Mouse (Mus musculus) lung, postnatal 0 days (tissue): ENCODE results near the gene Rftn1. TPM values are rescaled to one million over a fixed set of nuclear protein-coding genes. Genes with fewer than 3 reads are reported as not detected.

Experiments used
- ATAC-seq: fragments of 200-750 bp; cut with Nextera tagmentation; 2 replicates; pipeline ENCODE4 v1.8.0; 2017; ENCODE audit warnings: moderate library complexity
- DNase-seq: peaks from one replicate; pipeline ENCODE4 v3.0.0-alpha.2; 2016; ENCODE audit warnings: low spot score
- H3K27ac ChIP-seq: fragments of 300-500 bp; sonication (generic); 2 replicates; pipeline ENCODE4 v1.5.1; 2014; ENCODE audit warnings: antibody characterized with exemption, mild to moderate bottlenecking, low read length, mixed read lengths
- H3K27me3 ChIP-seq: fragments of 300-500 bp; sonication (generic); replicated peaks from 2 replicates; pipeline ENCODE4 v1.6.1; 2014; ENCODE audit warnings: low read length, mixed read lengths; ENCODE audit not compliant: insufficient read depth
- H3K36me3 ChIP-seq: fragments of 300-500 bp; sonication (generic); 2 replicates; pipeline ENCODE4 v1.6.1; 2014; ENCODE audit warnings: low read length, mixed read lengths; ENCODE audit not compliant: insufficient read depth
- H3K4me1 ChIP-seq: fragments of 300-500 bp; sonication (generic); 2 replicates; pipeline ENCODE4 v1.6.1; 2014; ENCODE audit warnings: antibody characterized with exemption, low read depth, low read length, mixed read lengths; ENCODE audit not compliant: insufficient read depth
- H3K4me2 ChIP-seq: fragments of 300-500 bp; sonication (generic); replicated peaks from 2 replicates; pipeline ENCODE4 v1.6.1; 2014; ENCODE audit warnings: low read depth, mild to moderate bottlenecking, low read length, moderate library complexity, mixed read lengths
- H3K4me3 ChIP-seq: fragments of 300-500 bp; sonication (generic); 2 replicates; pipeline ENCODE4 v1.5.1; 2014; ENCODE audit warnings: low read depth, low read length
- H3K9ac ChIP-seq: fragments of 300-500 bp; sonication (generic); replicated peaks from 2 replicates; pipeline ENCODE4 v1.6.1; 2014; ENCODE audit warnings: low read depth, mild to moderate bottlenecking
- H3K9me3 ChIP-seq: fragments of 300-500 bp; sonication (generic); 2 replicates; pipeline ENCODE4 v1.6.1; 2016; ENCODE audit warnings: low read length, mixed read lengths
- CTCF ChIP-seq: IDR thresholded peaks from 2 replicates; pipeline ENCODE4 v1.5.1; 2016; ENCODE audit warnings: antibody characterized with exemption, mild to moderate bottlenecking
- EP300 ChIP-seq: IDR thresholded peaks from 2 replicates; pipeline ENCODE4 v1.6.1; 2016; ENCODE audit warnings: antibody characterized with exemption, mild to moderate bottlenecking, control low read depth
- WGBS: fragments of 180-500 bp; shearing (Covaris S2); extraction: QIAGEN DNeasy Blood & Tissue Kit; methylation state at CpG from one replicate; pipeline ENCODE4 v1.1.7; 2014; 5-methylcytosine and 5-hydroxymethylcytosine counted together
- polyA plus RNA-seq: library from polyadenylated mRNA; unstranded; fragments of >200 nt; fragmentation: Nextera tagmentation; extraction: Ambion mirVana; gene quantifications from 2 replicates; pipeline ENCODE4 v1.2.1, GENCODE M21; 2015

Gene Rftn1
- polyA plus RNA-seq, 1 experiment from 2014 or later = 18.2 TPM

- no peak for TF ChIP-seq EP300
- no peak for TF ChIP-seq CTCF
Observed at GRCm38 (mm10) chr17:49964471-49964870, 226.0 kb downstream of the Rftn1 start.

GRCm38 (mm10) chr17:49959021-49959420, 231.5 kb downstream of the Rftn1 start:
- Histone ChIP-seq H3K4me3 (no peak overlapping the region), H3K9ac (no peak overlapping the region), H3K9me3 (no peaks in the 10 kb centered on the region), H3K36me3 (no peaks in the 10 kb centered on the region), H3K27me3 (no peaks in the 10 kb centered on the region), H3K4me1 (no peaks in the 10 kb centered on the region), H3K27ac (no peak overlapping the region), H3K4me2 (no peak overlapping the region)
- no peak for DNase-seq
- no peak for ATAC-seq
- TF ChIP-seq EP300 = no peak
- TF ChIP-seq CTCF = no peak

More at GRCm38 (mm10) chr17:49964471-49964870, 226.0 kb downstream of the Rftn1 start:
- H3K36me3 ChIP-seq = no peaks in the 10 kb centered on the region
- ATAC-seq (no peak), DNase-seq (no peak)
- H3K4me3 ChIP-seq = no peak overlapping the region
- no peak overlapping the region for H3K4me2 ChIP-seq
- no peak overlapping the region for H3K27ac ChIP-seq
- no peaks in the 10 kb centered on the region for H3K27me3 ChIP-seq
- no peaks in the 10 kb centered on the region for H3K4me1 ChIP-seq
- no peak overlapping the region for H3K9ac ChIP-seq
- 84% methylated on average over 6 of the region's 6 CpGs for WGBS
- H3K9me3 ChIP-seq = no peaks in the 10 kb centered on the region

GRCm38 (mm10) chr17:49951856-49952607, 238.4 kb downstream of the Rftn1 start:
- 29% methylated on average over 22 of the region's 22 CpGs for WGBS
- DNase-seq (peak; percentile 52), ATAC-seq (peak; percentile 58)
- H3K36me3 ChIP-seq = no peaks in the 10 kb centered on the region
- no peak overlapping the region for H3K9ac ChIP-seq
- TF ChIP-seq CTCF (no peak), EP300 (no peak)
- no peaks in the 10 kb centered on the region for H3K9me3 ChIP-seq
- H3K27me3 ChIP-seq = no peaks in the 10 kb centered on the region
- peak overlapping the region; percentile 54 for H3K4me2 ChIP-seq
- H3K4me3 ChIP-seq = peak overlapping the region; percentile 19; the same call in 1 of the 2 replicates
- H3K4me1 ChIP-seq = peaks cover 4% of the 10 kb centered on the region; the same call in 1 of the 2 replicates
- no peak overlapping the region for H3K27ac ChIP-seq

GRCm38 (mm10) chr17:49951491-49951855, 239.0 kb downstream of the Rftn1 start:
- Histone ChIP-seq H3K27ac (no peak overlapping the region), H3K27me3 (no peaks in the 10 kb centered on the region), H3K9me3 (no peaks in the 10 kb centered on the region), H3K9ac (no peak overlapping the region), H3K36me3 (no peaks in the 10 kb centered on the region), H3K4me3 (no peak overlapping the region), H3K4me1 (peaks cover 4% of the 10 kb centered on the region; the same call in 1 of the 2 replicates), H3K4me2 (peak overlapping the region; percentile 54)
- ATAC-seq (peak; percentile 30), DNase-seq (peak; percentile 79)
- WGBS = 7% methylated on average over 7 of the region's 7 CpGs
- TF ChIP-seq CTCF = peak; percentile 74
- TF ChIP-seq EP300 = no peak

GRCm38 (mm10) chr17:49942674-49943073, 247.8 kb downstream of the Rftn1 start:
- ATAC-seq (no peak), DNase-seq (no peak)
- Histone ChIP-seq H3K27me3 (no peaks in the 10 kb centered on the region), H3K4me1 (no peaks in the 10 kb centered on the region), H3K27ac (no peak overlapping the region), H3K4me2 (no peak overlapping the region), H3K36me3 (no peaks in the 10 kb centered on the region), H3K9ac (no peak overlapping the region), H3K4me3 (no peak overlapping the region), H3K9me3 (no peaks in the 10 kb centered on the region)
- 60% methylated on average over 6 of the region's 6 CpGs for WGBS
- no peak for TF ChIP-seq EP300
- peak; percentile 60 for TF ChIP-seq CTCF

Other genes with a start within 250 kb of the Rftn1 start
- gene Dazl, start 103.0 kb upstream of the Rftn1 start, polyA plus RNA-seq = 0.11 TPM in 1 of 2 replicates, not detected in the other